Mouse (Mus musculus) urinary bladder, postnatal 14 days (tissue): ENCODE results near the gene Pard3.

Experiments
- DNase-seq: peaks from one replicate; pipeline ENCODE4 v3.0.0; 2021; ENCODE audit warnings: low spot score

The Pard3 gene

DNA sequence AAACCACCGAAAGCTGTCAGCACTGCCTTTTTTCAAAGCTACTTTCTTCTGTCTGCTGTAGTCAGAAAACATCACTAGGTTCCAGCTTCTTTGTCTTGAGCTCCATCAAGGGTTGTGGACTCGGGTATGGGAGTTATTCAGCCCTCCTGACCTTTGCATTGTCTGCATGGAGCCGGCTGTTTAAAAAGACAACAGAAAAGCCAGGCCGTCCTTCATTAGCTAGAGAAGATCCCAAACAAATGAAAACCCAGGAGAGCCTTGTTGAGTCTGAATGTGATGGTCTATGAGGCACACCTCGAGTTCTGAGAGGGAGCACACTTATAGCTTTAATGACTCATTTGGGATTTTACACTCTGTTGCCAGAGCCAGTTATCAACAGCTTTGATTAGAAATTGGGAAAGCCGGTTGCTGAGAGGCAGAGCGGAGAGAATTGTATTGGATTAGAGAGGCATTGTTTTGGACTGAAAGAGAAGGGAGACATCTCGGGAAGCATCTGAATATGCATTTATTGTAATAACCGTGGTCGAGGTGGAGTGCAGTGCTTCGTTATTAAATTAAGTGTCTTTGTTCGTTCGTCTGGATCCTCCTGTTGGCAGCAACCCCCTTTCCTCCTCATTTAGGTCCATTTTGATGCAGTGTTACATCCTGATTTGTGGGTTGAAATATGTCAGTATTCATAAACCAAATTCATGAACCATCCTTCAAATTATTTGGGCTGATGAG is 435.5 kb downstream of the Pard3 start:
- no peak for DNase-seq

DNA sequence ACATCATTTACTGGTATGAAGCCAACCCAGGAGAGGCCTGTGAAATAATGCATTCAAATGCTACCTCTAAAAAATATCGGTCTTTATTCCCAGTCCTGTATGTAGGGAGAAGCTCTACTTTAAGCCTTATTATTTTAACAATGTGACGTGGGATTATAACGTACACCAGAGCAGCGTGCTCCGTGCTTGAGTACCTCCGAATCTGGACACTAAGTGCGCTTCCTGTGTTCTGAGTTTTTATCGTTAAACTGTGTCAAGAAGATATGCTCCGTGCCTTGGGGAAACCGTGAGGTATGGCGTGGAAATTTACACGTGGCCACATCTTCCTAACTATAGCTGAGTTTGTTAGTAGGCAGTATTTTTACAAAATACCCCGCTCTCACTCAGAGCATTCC is 436.0 kb downstream of the Pard3 start:
- DNase-seq = no peak

GRCm38 (mm10) chr8:127500206-127500605 is 436.5 kb downstream of the Pard3 start:
- DNase-seq = no peak

DNA sequence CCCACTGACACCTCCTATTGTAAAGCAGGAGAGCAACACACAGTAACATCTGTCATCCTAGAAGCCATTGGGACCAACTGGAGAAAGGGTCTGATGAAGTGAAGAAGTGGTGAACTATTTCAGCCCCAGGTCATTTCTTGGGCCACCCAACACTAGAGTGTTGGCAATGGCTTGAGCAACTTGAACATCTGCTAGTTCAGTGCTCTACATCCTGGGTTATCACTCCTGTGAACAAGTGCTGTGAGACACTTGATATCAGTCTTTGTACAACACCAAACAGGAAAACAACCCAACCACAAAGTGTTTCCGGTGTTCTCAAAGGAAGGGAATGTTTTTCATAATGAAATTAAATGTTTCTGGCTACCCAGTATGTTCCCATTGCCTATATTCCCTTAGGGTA is 438.1 kb downstream of the Pard3 start:
- no peak for DNase-seq

- no peak for DNase-seq
These were observed 441.6 kb downstream of the Pard3 start for GRCm38 (mm10) chr8:127505286-127505685.

DNA sequence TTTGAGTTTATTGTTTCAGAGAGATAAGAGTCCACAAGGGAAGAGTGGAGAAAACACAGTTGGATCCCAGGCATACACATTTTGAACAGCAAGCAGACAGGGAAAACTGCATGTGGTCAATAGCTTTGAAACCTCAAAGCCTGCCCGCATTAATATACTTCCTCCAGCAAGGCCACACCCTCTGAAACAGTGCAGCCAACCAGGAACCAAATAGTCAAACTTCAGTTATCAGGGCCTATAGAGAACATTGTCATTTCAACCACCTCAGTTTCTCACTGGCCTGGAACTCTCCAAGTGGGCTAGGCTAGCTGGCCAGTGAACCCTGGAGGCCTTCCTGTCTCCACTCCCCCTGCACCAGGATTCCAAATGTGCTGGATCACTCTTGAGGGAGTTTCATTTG is 442.6 kb downstream of the Pard3 start:
- DNase-seq = no peak

DNA sequence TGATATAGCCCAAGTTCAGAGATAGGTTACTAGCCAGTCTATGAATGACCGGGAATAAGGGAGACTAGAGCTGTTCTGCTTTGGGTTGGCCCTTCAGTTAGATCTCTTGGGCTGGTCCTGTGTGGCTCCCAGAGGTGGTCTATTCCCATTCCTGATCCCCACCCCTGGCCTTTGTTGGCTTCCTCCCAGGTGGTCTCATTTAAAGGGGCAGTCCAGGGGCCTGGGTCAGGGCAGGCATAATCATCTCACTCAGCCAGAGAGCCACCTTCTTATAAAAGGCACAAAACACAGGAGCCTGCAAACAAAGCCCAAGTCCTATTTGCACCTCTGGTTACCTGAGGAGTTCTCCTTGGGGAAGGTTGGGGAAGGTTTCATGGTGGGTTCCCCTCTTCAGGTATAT is 447.6 kb downstream of the Pard3 start:
- DNase-seq = no peak

GRCm38 (mm10) chr8:127512001-127512573 is 448.4 kb downstream of the Pard3 start:
- no peak for DNase-seq

DNA sequence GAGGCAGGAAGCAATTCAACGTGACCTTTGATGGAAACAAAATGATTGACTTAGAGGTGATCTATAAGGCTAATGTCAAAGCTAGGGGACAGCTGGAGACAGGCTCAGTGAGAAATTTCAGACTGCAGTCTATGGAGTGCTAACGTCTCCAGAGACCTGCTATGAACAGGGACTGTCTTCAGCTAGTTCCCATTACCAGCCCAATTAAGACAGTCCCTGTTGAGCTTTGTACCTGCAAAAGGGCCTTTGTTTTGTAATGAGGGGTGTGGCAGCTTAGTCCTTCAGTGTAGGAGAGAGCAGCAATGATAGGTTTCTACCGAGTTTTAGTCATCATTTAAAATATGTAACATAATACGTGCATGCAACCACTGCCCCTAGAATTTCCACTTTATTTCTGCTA is 448.9 kb downstream of the Pard3 start:
- DNase-seq = no peak

DNA sequence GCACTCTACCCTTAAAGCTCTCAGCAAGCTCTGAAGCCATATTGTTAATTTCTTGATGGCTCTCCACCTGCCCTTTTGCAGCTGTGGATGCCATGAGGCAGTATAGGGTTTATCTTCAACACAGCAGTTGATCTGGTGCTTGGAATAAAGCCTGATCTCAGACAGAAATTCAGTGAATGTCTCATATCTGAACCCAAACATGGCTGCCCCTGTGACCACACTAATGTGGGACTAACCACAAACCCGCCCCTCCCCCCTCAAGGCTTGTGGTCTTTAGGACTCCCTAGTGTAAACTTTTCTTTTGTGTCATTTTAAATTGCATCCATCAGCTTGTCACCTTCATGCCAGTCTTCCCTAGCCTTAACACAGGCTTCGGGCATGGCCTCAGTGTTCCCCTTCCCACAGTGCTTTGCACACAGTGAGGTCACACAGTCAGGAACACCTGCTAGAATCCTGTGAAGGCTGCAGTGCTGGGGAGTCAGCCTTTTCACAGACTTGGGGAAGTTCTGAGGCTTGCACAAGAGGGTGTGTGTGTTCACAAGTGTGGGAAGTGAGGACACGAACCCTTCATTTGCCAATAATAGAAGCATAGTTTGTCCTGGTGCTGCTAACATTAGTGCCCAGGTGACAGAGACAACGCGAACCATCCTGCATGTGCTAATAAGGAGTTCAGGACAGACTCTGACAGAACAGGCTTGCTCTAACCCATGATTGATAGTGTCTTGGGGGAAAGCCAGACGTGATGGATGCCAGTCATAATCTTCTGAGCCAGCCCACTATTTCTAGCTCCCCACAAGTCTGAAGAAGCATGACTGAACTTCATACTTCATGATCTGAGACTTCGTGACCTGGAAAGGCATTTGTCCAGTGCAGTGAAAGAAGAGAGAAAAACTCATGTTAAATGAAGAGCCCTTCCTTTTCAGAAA is 451.4 kb downstream of the Pard3 start:
- DNase-seq = no peak

- DNase-seq = no peak
These were observed 452.4 kb downstream of the Pard3 start for GRCm38 (mm10) chr8:127516043-127516442.

- DNase-seq = no peak
These were observed 462.0 kb downstream of the Pard3 start for GRCm38 (mm10) chr8:127525673-127526072.

DNA sequence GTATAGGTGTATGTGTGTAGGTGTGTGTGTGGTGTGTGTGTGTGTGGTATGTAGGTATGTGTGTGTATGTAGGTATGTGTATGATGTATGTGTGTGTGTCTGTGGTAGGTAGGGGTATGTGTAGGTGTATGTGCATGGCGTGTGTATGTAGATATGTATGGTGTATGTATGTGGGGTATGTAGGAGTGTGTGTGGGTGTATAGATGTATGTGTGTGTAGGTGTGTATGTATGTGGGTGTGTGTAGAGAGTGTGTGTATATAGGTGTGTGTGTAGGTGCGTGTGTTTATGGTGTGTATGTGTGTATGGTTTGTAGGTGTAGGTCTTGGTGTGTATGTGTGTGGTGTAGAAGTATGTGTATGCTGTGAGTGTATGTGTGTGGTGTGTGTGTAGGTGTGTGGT is 464.6 kb downstream of the Pard3 start:
- DNase-seq = no peak

GRCm38 (mm10) chr8:127529746-127530145 is 466.1 kb downstream of the Pard3 start:
- no peak for DNase-seq

GRCm38 (mm10) chr8:127531866-127532265 is 468.2 kb downstream of the Pard3 start:
- no peak for DNase-seq

- no peak for DNase-seq
These were observed 471.1 kb downstream of the Pard3 start for GRCm38 (mm10) chr8:127534789-127535188.

DNA sequence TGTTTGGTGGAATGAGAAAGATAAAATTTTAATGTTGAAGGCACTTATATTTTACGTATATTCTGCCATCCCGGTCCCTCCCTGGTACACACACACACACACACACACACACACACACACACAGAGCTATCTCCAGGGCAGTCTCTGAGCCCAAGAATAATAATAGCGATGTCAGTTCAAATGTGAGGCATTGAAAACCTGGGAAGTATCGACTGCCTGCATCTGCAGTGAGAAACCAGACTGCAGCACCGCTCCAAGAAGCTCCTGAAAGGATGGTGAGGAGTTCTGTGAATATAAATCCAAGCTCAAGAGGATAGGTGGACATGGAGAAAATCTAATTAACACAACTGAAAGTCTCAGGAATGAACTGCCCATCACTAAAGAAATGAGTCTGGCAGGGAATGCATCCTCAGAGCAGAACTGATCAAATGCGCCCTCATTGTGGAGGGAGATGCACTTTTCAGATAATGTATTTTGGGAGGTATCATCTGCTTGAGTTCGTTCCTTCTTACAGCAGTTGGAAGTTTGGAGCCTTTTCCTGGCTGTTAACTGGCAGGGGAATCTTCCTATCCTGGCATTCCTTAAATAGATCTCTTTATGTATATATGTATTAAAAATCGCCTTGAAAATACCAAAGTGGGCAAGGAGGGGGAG is 471.6 kb downstream of the Pard3 start:
- DNase-seq = no peak

- DNase-seq = no peak
These were observed 472.1 kb downstream of the Pard3 start for GRCm38 (mm10) chr8:127535846-127536220.

DNA sequence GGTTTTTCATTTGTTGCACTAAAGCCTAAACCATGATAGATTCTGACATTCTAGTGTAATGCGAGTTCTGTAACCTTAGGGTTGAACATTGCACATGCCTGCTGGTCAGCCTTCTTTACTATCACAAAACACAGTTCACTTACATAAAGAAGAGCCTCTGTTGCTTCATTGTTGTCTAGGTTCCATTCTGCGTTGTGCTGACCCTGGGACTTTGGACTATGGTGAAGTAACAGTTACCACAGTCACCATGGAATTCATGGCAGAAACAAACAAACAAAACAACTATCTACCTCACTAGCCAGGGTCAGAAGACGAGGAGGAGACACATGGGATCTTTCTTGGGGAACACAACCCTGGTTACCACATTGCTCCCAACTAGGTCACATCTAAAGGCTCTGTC is 476.1 kb downstream of the Pard3 start:
- no peak for DNase-seq

- DNase-seq = no peak
These were observed 476.6 kb downstream of the Pard3 start for GRCm38 (mm10) chr8:127540273-127540672.

DNA sequence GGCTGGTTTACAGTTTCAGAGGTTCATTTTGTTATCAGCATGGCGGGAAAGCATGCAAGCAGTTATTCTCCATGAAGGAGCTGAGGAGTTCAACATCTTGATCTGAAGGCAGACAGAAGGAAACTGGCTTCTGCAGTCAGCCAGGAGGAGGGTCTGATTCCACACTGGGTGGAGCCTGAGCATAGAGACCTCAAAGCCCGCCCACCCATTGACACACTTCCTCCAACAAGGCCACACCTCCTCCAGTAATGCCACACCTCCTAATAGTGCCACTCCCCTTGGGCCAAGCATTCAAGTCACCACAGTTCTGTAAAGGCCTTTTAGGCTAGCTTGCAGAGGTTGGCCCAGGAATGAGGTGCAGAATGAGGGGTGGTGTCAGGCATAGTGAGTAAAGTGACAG is 478.5 kb downstream of the Pard3 start:
- no peak for DNase-seq

- no peak for DNase-seq
These were observed 480.0 kb downstream of the Pard3 start for GRCm38 (mm10) chr8:127543676-127544075.

DNA sequence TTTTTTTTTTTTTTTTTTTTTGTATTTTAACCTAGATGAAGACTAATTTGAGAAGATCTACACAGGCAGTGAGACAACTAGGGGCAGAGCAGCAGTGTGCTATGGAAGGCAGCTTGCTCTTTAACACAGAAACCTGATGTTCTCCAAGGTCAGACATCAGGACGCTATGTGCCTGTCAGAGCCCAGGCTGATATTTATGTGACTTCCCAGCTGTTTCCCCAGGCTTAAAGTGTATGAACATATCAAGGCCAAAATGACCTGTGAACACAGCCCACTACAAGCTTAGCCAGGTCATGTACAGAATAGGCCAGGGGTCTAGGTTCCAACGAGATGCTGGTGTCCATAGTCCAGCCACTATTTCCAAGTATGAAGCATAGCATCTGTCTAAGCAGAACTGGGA is 482.5 kb downstream of the Pard3 start:
- no peak for DNase-seq
